Mouse (Mus musculus): ENCODE measurements at regions not wholly inside any gene's neighbourhood (a gene's known extent, or its start where the extent isn't known, plus 50 kb on each side); places are given as distances from the start of the nearest gene placed in this dataset.
A peak's percentile ranks its signal among the peaks of the same experiment; 100 is the strongest.

- no peak for DNase-seq
These were observed 94.8 kb upstream of the Rap1b start for GRCm38 (mm10) chr10:117940441-117941265.

DNA sequence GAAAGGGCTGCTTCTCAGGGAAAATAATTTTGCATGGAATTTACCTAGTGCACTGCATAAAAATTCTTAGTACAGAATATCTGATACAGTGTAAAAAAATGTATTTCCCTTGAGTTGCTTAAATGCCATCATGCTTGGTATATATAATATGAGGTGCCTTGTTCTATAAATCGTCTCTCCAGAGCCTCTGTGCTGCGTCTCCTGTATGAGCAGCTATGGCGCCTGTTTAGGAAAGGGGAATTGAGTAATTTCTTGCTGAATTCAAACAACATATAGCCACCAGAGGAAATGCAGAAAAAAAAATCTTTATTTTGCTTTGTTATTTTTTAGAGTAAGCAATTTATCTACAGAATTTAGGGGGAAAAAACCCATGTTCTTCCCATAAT lies 95.4 kb upstream of the Rap1b start:
- DNase-seq: no peak

DNA sequence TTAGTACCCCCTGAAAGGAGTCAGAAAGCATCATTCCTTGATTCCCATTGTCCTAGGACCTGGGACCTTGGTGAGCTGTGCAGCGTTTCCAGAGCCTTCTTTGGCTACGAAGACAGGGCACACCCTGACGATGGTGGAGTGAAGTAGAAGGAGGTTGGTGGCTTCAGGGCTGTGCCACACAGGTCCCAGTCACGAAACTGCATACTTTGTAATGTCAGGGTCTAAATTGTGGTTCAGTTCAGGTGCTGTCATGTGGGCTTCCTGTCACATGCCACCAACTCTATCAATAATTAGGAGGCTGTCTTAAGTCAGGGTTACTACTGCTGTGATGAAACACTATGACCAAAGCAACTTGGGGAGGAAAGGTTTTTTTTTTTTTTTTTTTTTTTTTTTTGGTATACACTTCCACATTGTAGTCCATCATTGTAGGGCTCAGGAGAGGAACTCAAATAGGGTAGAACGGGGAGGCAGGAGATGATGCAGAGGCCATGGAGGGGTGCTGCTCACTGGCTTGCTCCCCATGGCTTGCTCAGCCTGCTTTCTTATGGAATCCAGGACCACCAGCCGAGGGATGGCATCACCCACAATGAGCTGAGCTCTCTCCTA lies 98.0 kb upstream of the Rap1b start:
- no peak for DNase-seq

- no peak for DNase-seq
These were observed 101.4 kb upstream of the Rap1b start for GRCm38 (mm10) chr10:117947191-117947590.

GRCm38 (mm10) chr10:117947911-117948310 lies 102.1 kb upstream of the Rap1b start:
- no peak for DNase-seq

GRCm38 (mm10) chr10:117952116-117953025 lies 106.5 kb upstream of the Rap1b start:
- DNase-seq: no peak

- DNase-seq: no peak
These were observed 107.3 kb upstream of the Rap1b start for GRCm38 (mm10) chr10:117953026-117953711.

GRCm38 (mm10) chr10:117956174-117956950 lies 110.5 kb upstream of the Rap1b start:
- DNase-seq: no peak

- DNase-seq: no peak
These were observed 128.9 kb upstream of the Rap1b start for GRCm38 (mm10) chr10:117974706-117975105.

DNA sequence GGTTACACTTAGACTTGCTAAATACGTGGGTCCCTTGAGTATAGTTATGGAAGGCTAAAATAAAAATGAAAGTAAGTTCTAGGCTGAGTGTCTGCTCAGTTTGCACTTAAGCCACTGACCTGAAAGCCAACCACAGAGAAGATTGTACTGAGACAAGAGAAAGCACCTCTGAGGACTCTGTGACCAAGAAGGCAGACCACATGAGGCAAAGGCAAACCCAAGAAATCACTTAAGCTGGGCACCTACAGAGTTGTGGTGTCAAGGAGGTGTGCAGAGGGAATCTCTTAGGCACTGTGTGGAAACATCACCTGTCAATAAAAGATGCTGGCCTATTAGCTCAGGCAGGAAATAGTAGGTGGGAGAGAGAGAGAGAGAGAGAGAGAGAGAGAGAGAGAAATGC lies 129.6 kb upstream of the Rap1b start:
- no peak for DNase-seq

DNA sequence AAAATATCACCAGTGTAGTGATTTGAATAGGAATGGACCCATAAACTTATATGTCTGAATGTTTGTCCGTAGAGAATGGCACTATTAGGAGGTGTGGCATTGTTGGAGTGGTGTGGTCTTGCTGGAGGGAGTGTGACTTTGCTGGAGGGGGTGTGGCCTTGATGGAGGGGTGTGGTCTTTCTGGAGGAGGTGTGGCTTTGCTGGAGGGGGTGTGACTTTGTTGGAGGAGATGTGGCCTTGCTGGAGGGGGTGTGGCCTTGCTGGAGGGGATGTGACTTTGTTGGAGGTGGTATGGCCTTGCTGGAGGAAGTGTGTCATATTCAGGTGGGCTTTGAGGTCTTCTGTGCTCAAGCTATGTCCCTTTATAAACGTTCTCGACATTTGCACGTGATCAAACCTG lies 133.3 kb upstream of the Rap1b start:
- DNase-seq: no peak

DNA sequence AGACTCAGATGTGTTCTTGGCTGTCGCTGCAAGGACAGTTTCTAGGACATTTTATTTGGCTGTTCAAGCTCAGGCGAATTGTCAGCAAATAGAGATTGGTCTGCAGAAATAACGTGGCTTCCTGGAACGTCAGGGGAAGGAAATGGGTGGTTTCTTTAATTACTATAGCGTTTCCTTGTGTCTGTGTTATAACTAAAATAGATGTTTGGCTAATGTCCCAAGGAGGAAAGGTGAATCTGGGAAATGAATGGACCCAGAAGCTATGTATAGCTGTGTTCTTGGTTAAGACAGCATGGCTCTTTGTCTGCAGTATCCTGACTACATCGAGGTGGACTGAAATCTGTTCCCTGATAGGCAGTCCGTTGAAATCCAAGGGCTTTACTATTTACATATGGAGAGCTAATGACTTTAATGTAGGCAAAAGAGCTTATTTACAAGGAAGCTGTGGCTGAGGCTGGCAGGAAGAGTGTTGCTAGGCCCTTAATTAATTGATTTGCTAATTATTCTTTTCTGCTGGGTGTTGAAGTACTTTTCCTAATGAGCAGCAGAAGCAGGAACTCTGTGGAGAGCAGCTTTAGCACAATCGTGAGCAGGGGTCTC lies 136.9 kb upstream of the Rap1b start:
- no peak for DNase-seq

DNA sequence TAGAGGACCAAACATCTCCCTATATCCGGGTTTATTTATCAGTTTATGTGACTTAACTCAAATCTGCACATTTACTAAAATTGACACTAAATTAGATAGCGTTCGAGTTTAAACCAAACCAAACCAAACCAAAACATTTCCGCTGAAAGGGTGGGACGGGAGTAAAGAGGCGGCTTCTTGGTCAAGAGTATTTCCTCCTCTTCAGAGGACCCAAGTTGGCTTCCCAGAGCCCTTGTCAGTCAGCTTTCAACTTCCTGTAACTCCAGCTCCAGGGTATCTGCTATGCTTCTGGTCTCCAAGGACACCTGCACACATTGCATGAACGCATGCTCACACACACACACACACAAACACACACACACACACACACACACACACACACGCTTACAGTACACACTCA lies 137.4 kb upstream of the Rap1b start:
- DNase-seq: no peak

GRCm38 (mm10) chr10:117984784-117985602 lies 139.2 kb upstream of the Rap1b start:
- peak; percentile 18 for DNase-seq

- no peak for DNase-seq
These were observed 141.8 kb upstream of the Rap1b start for GRCm38 (mm10) chr10:117987620-117988019.

DNA sequence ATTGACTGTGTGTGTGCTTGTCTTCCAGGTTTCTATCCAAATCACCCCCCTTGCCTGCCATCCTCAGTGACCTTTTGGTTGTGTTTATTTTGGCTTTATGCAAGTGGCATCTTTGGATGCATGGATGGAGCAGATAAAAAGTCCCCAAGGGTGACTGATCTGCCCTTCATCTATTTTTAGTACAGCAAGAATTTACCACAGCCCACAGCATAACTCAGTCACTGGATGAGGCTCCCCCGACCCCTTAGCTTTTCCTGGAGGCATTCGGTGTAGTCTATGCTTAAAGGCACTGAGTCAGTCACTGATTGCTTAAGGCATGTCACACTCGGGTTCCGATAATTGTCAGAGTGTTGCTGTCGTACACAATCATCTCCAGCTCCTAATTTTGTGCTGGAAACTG lies 142.2 kb upstream of the Rap1b start:
- DNase-seq: no peak

- DNase-seq: no peak
These were observed 145.3 kb upstream of the Rap1b start for GRCm38 (mm10) chr10:117991176-117991575.

GRCm38 (mm10) chr10:117992317-117992716 lies 146.5 kb upstream of the Rap1b start:
- no peak for DNase-seq

DNA sequence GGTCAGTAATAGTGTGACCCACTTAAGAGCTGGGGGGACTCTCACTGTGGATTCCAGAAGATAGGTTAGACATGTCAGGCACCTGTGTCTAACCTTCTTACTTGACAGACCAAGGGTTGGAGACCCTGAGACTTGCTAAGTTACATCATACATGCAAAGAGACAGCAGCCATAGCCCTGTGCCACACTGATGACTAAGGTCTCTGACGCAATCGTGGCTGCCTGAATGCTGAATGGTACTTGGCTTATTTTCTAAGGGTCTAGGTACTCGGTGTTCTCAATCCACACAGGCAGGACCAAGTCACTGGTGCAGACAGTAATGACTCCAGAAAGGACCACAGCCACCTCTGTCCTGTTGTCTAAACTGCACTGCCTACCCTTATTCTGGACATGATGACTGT lies 147.8 kb upstream of the Mdm1 start:
- DNase-seq: no peak

- DNase-seq: no peak
These were observed 146.8 kb upstream of the Mdm1 start for GRCm38 (mm10) chr10:117994768-117995167.

GRCm38 (mm10) chr10:117997796-117998195 lies 143.8 kb upstream of the Mdm1 start:
- no peak for DNase-seq
